Mouse (Mus musculus) left cerebral cortex, postnatal 4 days (tissue): Measurements from ENCODE around the gene Atp5h. TPM values are rescaled to one million over a fixed set of nuclear protein-coding genes. Genes with fewer than 3 reads are reported as not detected.
"Not testable (repeated sequence)": the region's sequence is repeated elsewhere in the genome, so short reads cannot be mapped to it uniquely, and the experiment has no call there.

Experiments
- DNase-seq: peaks from one replicate; pipeline ENCODE4 v3.0.0-alpha.2; 2022
- intact Hi-C: fragments of 180-260 bp; cut with DNase I; formaldehyde crosslinking; loops from one replicate; pipeline ENCODE4 v1.15.1; 2025
- total RNA-seq, 2 experiments: library from RNA; stranded (reverse); gene quantifications; 2 replicates each; pipeline ENCODE4 v1.2.3; 2021

Gene Atp5h
- 100 to 1,000 TPM; 290 to 310 TPM for total RNA-seq

GRCm38 (mm10) chr11:115419531-115420237, at the start of gene Atp5h, which contains the start of gene Kctd2:
Atp5h (minus strand) TSS chr11:115419962.
Kctd2 (plus strand) TSS chr11:115420128.
- intact Hi-C loops, result loop anchor here (5.0 kb wide), 1 partner anchor 57 kb away; no protein-coding TSS in a partner anchor
- peak; percentile 97 for DNase-seq

- intact Hi-C loops, result loop anchor here (2.0 kb wide), 1 partner anchor 14 kb away; no protein-coding TSS in a partner anchor
Measured at GRCm38 (mm10) chr11:115467217-115467618, 47.5 kb upstream of the Atp5h start.

GRCm38 (mm10) chr11:115464851-115465250, 45.1 kb upstream of the Atp5h start:
- intact Hi-C loops, result no loop called here
- no peak for DNase-seq

More at GRCm38 (mm10) chr11:115467217-115467618, 47.5 kb upstream of the Atp5h start:
- no peak for DNase-seq

GRCm38 (mm10) chr11:115463397-115463796, 43.6 kb upstream of the Atp5h start:
- intact Hi-C loops, result no loop called here
- no peak for DNase-seq

GRCm38 (mm10) chr11:115462243-115462891, 42.6 kb upstream of the Atp5h start, which contains the start of gene Slc16a5:
Slc16a5 (plus strand) TSS chr11:115462474.
- no peak for DNase-seq
- intact Hi-C loops, result no loop called here

- intact Hi-C loops, result no loop called here
- no peak for DNase-seq
Measured at GRCm38 (mm10) chr11:115461846-115462242, 42.1 kb upstream of the Atp5h start.

- intact Hi-C loops, result no loop called here
- no peak for DNase-seq
Measured at GRCm38 (mm10) chr11:115460976-115461375, 41.2 kb upstream of the Atp5h start.

- intact Hi-C loops, result no loop called here
- no peak for DNase-seq
Measured at GRCm38 (mm10) chr11:115457405-115457804, 37.6 kb upstream of the Atp5h start.

GRCm38 (mm10) chr11:115456182-115456581, 36.4 kb upstream of the Atp5h start:
- no peak for DNase-seq
- intact Hi-C loops, result no loop called here

GRCm38 (mm10) chr11:115455619-115456018, 35.9 kb upstream of the Atp5h start:
- intact Hi-C loops, result no loop called here
- DNase-seq, result no peak

- intact Hi-C loops, DNase-seq: not testable (repeated sequence)
Measured at GRCm38 (mm10) chr11:115454822-115455221, 35.1 kb upstream of the Atp5h start.

GRCm38 (mm10) chr11:115453306-115453705, 33.5 kb upstream of the Atp5h start:
- no peak for DNase-seq
- intact Hi-C loops, result loop anchor here (2.0 kb wide), 1 partner anchor 13 kb away; no protein-coding TSS in a partner anchor

- no peak for DNase-seq
- intact Hi-C loops, result loop anchor here (2.0 kb wide), 1 partner anchor 14 kb away; no protein-coding TSS in a partner anchor
Measured at GRCm38 (mm10) chr11:115452281-115452860, 32.6 kb upstream of the Atp5h start.

GRCm38 (mm10) chr11:115451781-115452241, 32.0 kb upstream of the Atp5h start:
- intact Hi-C loops, result loop anchor here (2.0 kb wide), 1 partner anchor 15 kb away; no protein-coding TSS in a partner anchor
- no peak for DNase-seq

GRCm38 (mm10) chr11:115450176-115450575, 30.4 kb upstream of the Atp5h start:
- intact Hi-C loops, result no loop called here
- no peak for DNase-seq

GRCm38 (mm10) chr11:115448998-115449397, 29.2 kb upstream of the Atp5h start:
- intact Hi-C loops, result no loop called here
- DNase-seq, result no peak

GRCm38 (mm10) chr11:115448075-115448474, 28.3 kb upstream of the Atp5h start:
- no peak for DNase-seq
- intact Hi-C loops, result no loop called here

GRCm38 (mm10) chr11:115447321-115447885, 27.6 kb upstream of the Atp5h start:
- DNase-seq, result no peak
- intact Hi-C loops, result no loop called here

GRCm38 (mm10) chr11:115446906-115447305, 27.1 kb upstream of the Atp5h start:
- intact Hi-C loops, result no loop called here
- DNase-seq, result no peak

- intact Hi-C loops, result no loop called here
- DNase-seq, result no peak
Measured at GRCm38 (mm10) chr11:115441417-115441816, 21.7 kb upstream of the Atp5h start.
